Mouse (Mus musculus) gastrocnemius, adult 18-20 months (tissue): ENCODE data around the gene Ttll1. TPM values are rescaled to one million over a fixed set of nuclear protein-coding genes. Genes with fewer than 3 reads are reported as not detected.
A peak's percentile ranks its signal among the peaks of the same experiment; 100 is the strongest.
"Not testable (repeated sequence)": the region's sequence is repeated elsewhere in the genome, so short reads cannot be mapped to it uniquely, and the experiment has no call there.

ENCODE experiments used
- DNase-seq: peaks from one replicate; pipeline ENCODE4 v3.0.0; 2021; ENCODE audit warnings: low spot score
- total RNA-seq, 2 experiments: library from RNA; stranded (reverse); gene quantifications; 2 replicates each; pipeline ENCODE4 v1.2.3; 2021

The Ttll1 gene
- total RNA-seq, 2 experiments from 2014 or later: 3.5 to 4.3 TPM

- no peak for DNase-seq
Measured at GRCm38 (mm10) chr15:83523638-83524332, 13.1 kb upstream of the Ttll1 start.

- DNase-seq: no peak
Measured at GRCm38 (mm10) chr15:83523196-83523595, 12.5 kb upstream of the Ttll1 start.

GRCm38 (mm10) chr15:83520861-83521382 is 10.2 kb upstream of the Ttll1 start:
- no peak for DNase-seq

- peak; percentile 76 for DNase-seq
Measured at GRCm38 (mm10) chr15:83518215-83519048, 7.7 kb upstream of the Ttll1 start.

GRCm38 (mm10) chr15:83515018-83515417 is 4.3 kb upstream of the Ttll1 start:
- DNase-seq: no peak

- no peak for DNase-seq
Measured at GRCm38 (mm10) chr15:83512489-83513281, 2.0 kb upstream of the Ttll1 start.

- no peak for DNase-seq
Measured at GRCm38 (mm10) chr15:83509950-83510804, 516 bp downstream of the Ttll1 start.

- DNase-seq: not testable (repeated sequence)
Measured at GRCm38 (mm10) chr15:83501483-83501882, 9.2 kb downstream of the Ttll1 start.

GRCm38 (mm10) chr15:83500352-83500751 is 10.3 kb downstream of the Ttll1 start:
- no peak for DNase-seq

- DNase-seq: no peak
Measured at GRCm38 (mm10) chr15:83499211-83499755, 11.4 kb downstream of the Ttll1 start.

GRCm38 (mm10) chr15:83497299-83497698 is 13.4 kb downstream of the Ttll1 start:
- no peak for DNase-seq

- DNase-seq: no peak
Measured at GRCm38 (mm10) chr15:83495787-83496367, 14.8 kb downstream of the Ttll1 start.

- DNase-seq: no peak
Measured at GRCm38 (mm10) chr15:83495195-83495594, 15.5 kb downstream of the Ttll1 start.

GRCm38 (mm10) chr15:83494572-83494920 is 16.1 kb downstream of the Ttll1 start:
- DNase-seq: no peak

GRCm38 (mm10) chr15:83493856-83494571 is 16.7 kb downstream of the Ttll1 start:
- DNase-seq: no peak

- peak; percentile 41 for DNase-seq
Measured at GRCm38 (mm10) chr15:83491891-83492290, 18.8 kb downstream of the Ttll1 start.

GRCm38 (mm10) chr15:83489471-83489870 is 21.2 kb downstream of the Ttll1 start:
- no peak for DNase-seq

- no peak for DNase-seq
Measured at GRCm38 (mm10) chr15:83487477-83488115, 23.1 kb downstream of the Ttll1 start.

GRCm38 (mm10) chr15:83484311-83484710 is 26.4 kb downstream of the Ttll1 start:
- no peak for DNase-seq
